Mouse (Mus musculus) liver, postnatal 0 days (tissue): ENCODE data around the gene Acaca.

ENCODE experiments used
- CTCF ChIP-seq: sonication (generic); IDR thresholded peaks from 2 replicates; pipeline ENCODE4 v1.5.1; 2016; ENCODE audit warnings: antibody characterized with exemption, low read depth
- EP300 ChIP-seq: IDR thresholded peaks from 2 replicates; pipeline ENCODE4 v1.6.1; 2016; ENCODE audit warnings: antibody characterized with exemption, low read depth, mild to moderate bottlenecking

- TF ChIP-seq CTCF (no peak), EP300 (no peak)
These were observed 47.6 kb upstream of the Acaca start for GRCm38 (mm10) chr11:84081901-84082300.
